Mouse (Mus musculus): Measurements from ENCODE around the gene Dnah12. TPM values are rescaled to one million over a fixed set of nuclear protein-coding genes. Genes with fewer than 3 reads are reported as not detected.

The Dnah12 gene
- total and polyA plus RNA-seq, 2 experiments from 2014 or later, result 0.14 to 0.63 TPM

GRCm38 (mm10) chr14:26816785-26817184 lies 123.7 kb downstream of the Dnah12 start:
- no peaks in the 10 kb centered on the region for H3K36me3 ChIP-seq (ENCODE audit: insufficient read depth, low read length)
- no peak overlapping the region for H3K9ac ChIP-seq (replicated peaks; ENCODE audit: low read length)
- DNase-seq (ENCODE audit: low spot score), result no peak
- no peaks in the 10 kb centered on the region for H3K27me3 ChIP-seq (ENCODE audit: insufficient read depth, low read length)
- H3K4me3 ChIP-seq (ENCODE audit: low read length), result no peak overlapping the region
- H3K27ac ChIP-seq, result no peak overlapping the region
- ATAC-seq, result no peak
- 78% methylated on average over 4 of the region's 4 CpGs for WGBS
- no peaks in the 10 kb centered on the region for H3K9me3 ChIP-seq (ENCODE audit: low read length)
- TF ChIP-seq CTCF (IDR thresholded peaks at IDR 0.05; ENCODE audit: low read depth), result no peak
- no peaks in the 10 kb centered on the region for H3K4me1 ChIP-seq (ENCODE audit: insufficient read depth, low read length)
- H3K4me2 ChIP-seq (ENCODE audit: low read depth, low read length), result no peak overlapping the region

GRCm38 (mm10) chr14:26826020-26826419 lies 132.9 kb downstream of the Dnah12 start:
- DNase-seq (ENCODE audit: low spot score), result no peak
- H3K27me3 ChIP-seq (ENCODE audit: insufficient read depth, low read length), result no peaks in the 10 kb centered on the region
- no peak overlapping the region for H3K27ac ChIP-seq
- H3K9ac ChIP-seq (replicated peaks; ENCODE audit: low read length), result no peak overlapping the region
- no peak for ATAC-seq
- WGBS, result 92% methylated on average over 2 of the region's 2 CpGs
- H3K9me3 ChIP-seq (ENCODE audit: low read length), result no peaks in the 10 kb centered on the region
- no peaks in the 10 kb centered on the region for H3K36me3 ChIP-seq (ENCODE audit: insufficient read depth, low read length)
- TF ChIP-seq CTCF (IDR thresholded peaks at IDR 0.05; ENCODE audit: low read depth), result no peak
- no peak overlapping the region for H3K4me3 ChIP-seq (ENCODE audit: low read length)
- no peak overlapping the region for H3K4me2 ChIP-seq (ENCODE audit: low read depth, low read length)
- no peaks in the 10 kb centered on the region for H3K4me1 ChIP-seq (ENCODE audit: insufficient read depth, low read length)

- TF ChIP-seq CTCF (IDR thresholded peaks at IDR 0.05; ENCODE audit: low read depth), result no peak
- ATAC-seq (no peak), DNase-seq (ENCODE audit: low spot score) (no peak)
- H3K4me2 ChIP-seq (ENCODE audit: low read depth, low read length), result no peak overlapping the region
- H3K9me3 ChIP-seq (ENCODE audit: low read length), result no peaks in the 10 kb centered on the region
- no peaks in the 10 kb centered on the region for H3K36me3 ChIP-seq (ENCODE audit: insufficient read depth, low read length)
- WGBS, result 79% methylated on average over 8 of the region's 8 CpGs
- H3K27me3 ChIP-seq (ENCODE audit: insufficient read depth, low read length), result no peaks in the 10 kb centered on the region
- H3K4me3 ChIP-seq (ENCODE audit: low read length), result no peak overlapping the region
- H3K4me1 ChIP-seq (ENCODE audit: insufficient read depth, low read length), result no peaks in the 10 kb centered on the region
- H3K27ac ChIP-seq, result no peak overlapping the region
- H3K9ac ChIP-seq (replicated peaks; ENCODE audit: low read length), result no peak overlapping the region
Observed at GRCm38 (mm10) chr14:26853053-26853452, 160.0 kb downstream of the Dnah12 start.

- no peaks in the 10 kb centered on the region for H3K36me3 ChIP-seq (ENCODE audit: insufficient read depth, low read length)
- WGBS, result 83% methylated on average over 2 of the region's 2 CpGs
- no peak for TF ChIP-seq CTCF (IDR thresholded peaks at IDR 0.05; ENCODE audit: low read depth)
Observed at GRCm38 (mm10) chr14:26854066-26854465, 161.0 kb downstream of the Dnah12 start.

GRCm38 (mm10) chr14:26858364-26858763 lies 165.3 kb downstream of the Dnah12 start:
- ATAC-seq (no peak), DNase-seq (ENCODE audit: low spot score) (no peak)
- no peak overlapping the region for H3K9ac ChIP-seq (replicated peaks; ENCODE audit: low read length)
- H3K4me1 ChIP-seq (ENCODE audit: insufficient read depth, low read length), result no peaks in the 10 kb centered on the region
- H3K36me3 ChIP-seq (ENCODE audit: insufficient read depth, low read length), result no peaks in the 10 kb centered on the region
- no peak overlapping the region for H3K4me2 ChIP-seq (ENCODE audit: low read depth, low read length)
- 76% methylated on average over 2 of the region's 2 CpGs for WGBS
- no peak overlapping the region for H3K4me3 ChIP-seq (ENCODE audit: low read length)
- no peak overlapping the region for H3K27ac ChIP-seq
- TF ChIP-seq CTCF (IDR thresholded peaks at IDR 0.05; ENCODE audit: low read depth), result no peak
- H3K27me3 ChIP-seq (ENCODE audit: insufficient read depth, low read length), result no peaks in the 10 kb centered on the region
- H3K9me3 ChIP-seq (ENCODE audit: low read length), result no peaks in the 10 kb centered on the region

More at GRCm38 (mm10) chr14:26854066-26854465, 161.0 kb downstream of the Dnah12 start:
- Histone ChIP-seq H3K4me2 (ENCODE audit: low read depth, low read length) (no peak overlapping the region), H3K27me3 (ENCODE audit: insufficient read depth, low read length) (no peaks in the 10 kb centered on the region), H3K4me3 (ENCODE audit: low read length) (no peak overlapping the region), H3K27ac (no peak overlapping the region), H3K9me3 (ENCODE audit: low read length) (no peaks in the 10 kb centered on the region), H3K9ac (replicated peaks; ENCODE audit: low read length) (no peak overlapping the region), H3K4me1 (ENCODE audit: insufficient read depth, low read length) (no peaks in the 10 kb centered on the region)
- DNase-seq (ENCODE audit: low spot score), result no peak
- no peak for ATAC-seq

GRCm38 (mm10) chr14:26859024-26859423 lies 165.9 kb downstream of the Dnah12 start:
- Histone ChIP-seq H3K36me3 (ENCODE audit: insufficient read depth, low read length) (no peaks in the 10 kb centered on the region), H3K4me3 (ENCODE audit: low read length) (no peak overlapping the region), H3K27ac (no peak overlapping the region), H3K27me3 (ENCODE audit: insufficient read depth, low read length) (no peaks in the 10 kb centered on the region), H3K4me1 (ENCODE audit: insufficient read depth, low read length) (no peaks in the 10 kb centered on the region), H3K9me3 (ENCODE audit: low read length) (no peaks in the 10 kb centered on the region), H3K4me2 (ENCODE audit: low read depth, low read length) (no peak overlapping the region), H3K9ac (replicated peaks; ENCODE audit: low read length) (no peak overlapping the region)
- WGBS, result 85% methylated on average over 3 of the region's 3 CpGs
- ATAC-seq (no peak), DNase-seq (ENCODE audit: low spot score) (no peak)
- no peak for TF ChIP-seq CTCF (IDR thresholded peaks at IDR 0.05; ENCODE audit: low read depth)

GRCm38 (mm10) chr14:26867356-26867755 lies 174.3 kb downstream of the Dnah12 start:
- Histone ChIP-seq H3K4me1 (ENCODE audit: insufficient read depth, low read length) (no peaks in the 10 kb centered on the region), H3K9ac (replicated peaks; ENCODE audit: low read length) (no peak overlapping the region), H3K4me3 (ENCODE audit: low read length) (no peak overlapping the region), H3K27ac (no peak overlapping the region), H3K36me3 (ENCODE audit: insufficient read depth, low read length) (no peaks in the 10 kb centered on the region), H3K4me2 (ENCODE audit: low read depth, low read length) (no peak overlapping the region), H3K9me3 (ENCODE audit: low read length) (no peaks in the 10 kb centered on the region), H3K27me3 (ENCODE audit: insufficient read depth, low read length) (no peaks in the 10 kb centered on the region)
- DNase-seq (ENCODE audit: low spot score), result no peak
- TF ChIP-seq CTCF (IDR thresholded peaks at IDR 0.05; ENCODE audit: low read depth), result no peak; the same call in 1 of the 2 replicates
- ATAC-seq, result no peak
- 68% methylated on average over 9 of the region's 9 CpGs for WGBS

All from hindbrain, postnatal 0 days (tissue).